Mouse (Mus musculus) heart, adult 8-10 months (tissue): ENCODE measurements at regions not wholly inside any gene's neighbourhood (a gene's known extent, or its start where the extent isn't known, plus 50 kb on each side); places are given as distances from the start of the nearest gene placed in this dataset.

ENCODE experiments used
- DNase-seq: peaks from one replicate; pipeline ENCODE4 v3.0.0; 2022; ENCODE audit warnings: low spot score

DNA sequence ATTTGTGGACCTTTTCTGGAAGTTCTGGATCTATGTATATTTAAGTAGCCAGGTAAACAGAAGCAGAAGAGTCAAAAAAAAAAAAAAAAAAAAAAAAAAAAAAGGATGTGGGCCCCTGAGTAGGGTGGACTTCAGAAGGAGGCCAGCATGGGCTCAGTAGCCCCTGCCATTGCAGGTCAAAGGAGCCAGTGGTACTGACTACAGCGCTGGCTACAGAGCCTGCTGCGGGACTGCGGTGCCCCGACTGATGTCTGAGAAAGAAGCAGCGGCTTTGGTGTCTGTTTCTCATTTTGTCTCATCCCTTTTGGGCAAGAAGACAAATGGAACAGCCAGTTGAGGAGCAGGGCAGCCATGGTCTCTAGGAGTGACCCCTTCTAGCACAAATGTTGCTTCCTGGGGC, 134.9 kb downstream of the Gm4791 start:
- DNase-seq, result no peak

DNA sequence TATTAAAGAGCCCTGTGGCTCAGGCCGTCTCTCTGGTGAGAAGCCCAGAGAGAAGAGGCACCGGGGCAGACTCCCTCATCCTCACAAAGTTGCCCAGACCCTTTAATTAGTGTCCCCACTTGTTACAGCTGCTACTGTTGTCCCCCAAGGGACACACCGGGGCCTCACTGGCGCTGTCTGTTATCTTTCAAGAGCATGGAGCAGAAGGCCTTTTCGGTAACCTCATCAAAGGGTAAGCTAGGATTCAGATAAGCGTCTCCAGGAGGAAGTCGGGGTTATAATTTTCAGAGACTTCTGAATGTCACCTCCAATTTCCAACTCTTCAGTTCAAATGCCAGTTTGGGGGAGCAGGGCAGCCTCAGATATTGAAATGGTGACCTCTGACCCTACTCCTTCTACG, 135.3 kb downstream of the Gm4791 start:
- no peak for DNase-seq

DNA sequence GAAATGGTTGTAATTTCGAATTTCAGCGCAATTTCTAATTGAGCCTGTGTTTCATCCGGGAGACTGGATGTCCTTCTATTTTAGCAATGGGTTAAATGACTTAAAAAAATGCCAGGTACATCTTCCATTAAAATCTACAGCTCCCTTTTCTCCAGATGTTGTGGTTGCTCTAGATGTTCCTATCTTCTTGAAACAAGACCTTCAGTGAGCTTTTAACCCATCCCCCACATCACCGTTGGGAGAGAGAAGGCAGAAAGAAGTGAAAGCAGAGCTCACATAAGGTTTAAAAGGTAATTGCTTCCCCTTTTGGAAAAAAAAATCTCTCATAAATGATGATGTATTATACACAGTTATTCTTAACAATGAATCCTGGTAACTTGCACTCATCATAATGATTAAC, 135.9 kb downstream of the Gm4791 start:
- no peak for DNase-seq

DNA sequence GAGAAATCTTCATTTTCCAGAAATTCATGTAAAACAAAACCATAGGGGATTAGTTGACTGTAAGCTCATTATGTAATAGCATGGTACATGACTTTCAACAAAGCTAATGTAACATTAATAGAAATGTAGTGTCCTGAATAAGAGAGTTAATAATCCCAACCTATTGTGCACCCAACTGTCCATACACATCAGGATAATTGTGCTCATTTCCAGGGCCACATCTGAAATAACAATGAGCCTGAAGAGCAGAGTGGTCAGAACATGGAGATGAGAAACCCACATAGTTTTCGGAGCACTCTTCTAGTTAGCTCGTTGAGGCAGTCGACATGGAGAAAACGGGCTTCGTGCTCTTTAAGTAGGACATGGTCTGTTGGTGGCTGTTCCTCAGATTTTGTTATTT, 138.1 kb downstream of the Gm4791 start:
- no peak for DNase-seq

DNA sequence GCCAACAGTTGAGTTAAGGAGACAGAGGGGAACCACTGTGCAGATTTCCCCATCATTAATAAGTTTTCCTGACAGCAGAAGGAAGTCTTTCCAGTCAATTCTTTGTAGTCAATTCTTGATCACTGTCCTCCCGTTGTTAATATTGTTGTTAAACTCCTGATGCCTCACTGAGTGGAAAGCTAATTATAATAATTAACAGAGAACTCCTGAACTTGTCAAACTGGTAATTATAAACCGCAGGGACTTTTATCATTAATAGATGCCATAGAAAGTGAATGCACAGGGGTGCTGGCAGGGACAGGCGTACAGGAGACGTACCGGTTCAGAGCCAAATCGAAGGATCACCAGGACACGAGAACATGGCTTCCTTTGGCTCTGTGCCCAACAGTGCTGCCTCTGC, 154.9 kb downstream of the Gm4791 start:
- no peak for DNase-seq

DNA sequence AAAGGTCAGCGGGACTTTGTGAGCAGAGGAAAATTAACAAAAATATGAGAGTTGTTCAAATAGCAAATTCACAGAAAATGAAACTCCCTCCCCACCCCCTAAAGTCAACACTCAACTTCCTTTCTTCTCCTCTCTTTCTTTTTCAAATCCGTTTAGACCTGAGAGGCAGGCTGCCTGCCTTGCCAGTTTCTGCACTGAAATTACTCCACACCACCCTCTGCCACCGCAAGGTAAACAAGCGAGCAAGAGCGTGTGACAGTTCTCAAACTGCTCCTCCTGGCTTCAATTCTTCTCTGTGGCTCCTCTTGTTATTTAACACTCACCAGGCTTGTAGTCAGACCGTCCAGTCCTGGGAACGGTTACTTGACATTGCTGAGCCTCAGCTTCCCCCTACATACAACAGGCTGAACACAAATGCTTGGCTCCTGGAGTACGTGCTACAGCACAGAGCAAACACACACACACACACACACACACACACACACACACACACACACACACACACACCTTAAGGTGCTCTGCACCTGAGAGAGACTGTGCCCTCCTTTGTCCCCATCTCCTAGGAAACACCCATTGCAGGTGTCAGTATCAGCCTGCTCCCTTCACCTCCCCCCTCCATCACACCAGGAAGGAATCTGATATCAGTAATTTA, 167.1 kb downstream of the Gm4791 start:
- DNase-seq, result no peak

DNA sequence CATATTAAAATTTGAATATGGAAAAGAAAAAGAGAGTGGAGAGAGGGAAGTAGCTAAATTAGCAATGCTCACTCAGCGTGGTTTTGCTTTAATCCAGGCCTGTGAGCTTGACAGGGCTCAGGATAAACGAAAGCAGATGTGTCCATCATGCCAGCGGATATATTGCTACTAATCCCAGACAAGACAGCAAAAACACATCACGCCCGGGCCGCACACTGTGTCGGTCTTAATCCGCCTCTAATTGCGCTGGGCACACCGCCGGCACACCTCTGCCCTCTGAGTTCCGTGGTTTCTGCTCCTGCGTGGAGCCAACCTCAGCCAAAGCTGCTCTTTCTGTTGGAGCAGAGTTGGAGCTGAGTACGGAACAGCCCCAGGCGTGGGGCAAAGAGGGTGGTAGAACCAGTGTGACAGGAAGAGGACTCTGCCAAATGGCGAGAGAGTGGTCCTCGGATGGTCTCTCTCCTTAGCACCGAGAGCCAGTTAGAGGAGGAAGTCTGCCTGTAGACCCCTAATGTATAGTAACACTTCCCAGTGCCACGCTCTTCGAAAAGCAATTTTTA, 169.2 kb downstream of the Gm4791 start:
- no peak for DNase-seq

DNA sequence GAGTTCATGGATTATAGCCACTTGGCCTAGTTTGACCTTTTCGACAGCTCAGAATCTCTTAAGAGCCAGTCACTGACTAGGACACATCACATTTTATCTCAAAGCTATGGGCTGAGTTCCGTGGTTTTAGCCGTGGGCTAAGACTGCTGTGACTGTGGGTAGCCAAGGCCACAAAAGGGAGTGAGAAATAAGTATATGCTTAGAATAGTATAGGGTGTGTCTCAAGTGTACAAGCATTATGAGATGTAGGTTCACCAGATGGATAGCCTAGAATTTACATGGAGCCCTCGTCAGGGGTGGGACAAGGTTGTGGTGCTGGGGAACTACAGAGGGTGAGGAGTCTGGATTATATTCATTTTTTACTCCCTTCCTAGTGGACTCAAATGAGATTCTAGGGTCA, 177.5 kb downstream of the Gm4791 start:
- no peak for DNase-seq

DNA sequence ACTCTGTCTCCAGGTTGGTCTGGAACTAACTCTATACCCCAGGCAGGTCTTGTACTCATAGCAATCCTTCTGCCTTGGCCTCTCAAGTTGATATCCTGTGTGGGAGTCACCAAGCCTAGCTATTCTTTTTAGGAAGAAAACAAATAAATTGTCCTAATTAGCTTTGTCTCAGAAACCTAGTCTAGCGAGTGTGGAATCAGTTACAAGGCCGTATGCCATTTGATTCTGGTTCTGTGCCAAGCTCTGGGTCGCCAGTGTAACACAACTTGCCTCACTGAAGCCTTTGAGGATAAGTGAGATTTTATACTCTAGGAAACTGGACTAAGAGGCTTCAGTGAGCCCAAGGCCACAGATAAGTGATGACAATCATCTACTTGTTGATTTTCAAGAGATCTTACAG, 219.6 kb downstream of the Gm4791 start:
- no peak for DNase-seq

DNA sequence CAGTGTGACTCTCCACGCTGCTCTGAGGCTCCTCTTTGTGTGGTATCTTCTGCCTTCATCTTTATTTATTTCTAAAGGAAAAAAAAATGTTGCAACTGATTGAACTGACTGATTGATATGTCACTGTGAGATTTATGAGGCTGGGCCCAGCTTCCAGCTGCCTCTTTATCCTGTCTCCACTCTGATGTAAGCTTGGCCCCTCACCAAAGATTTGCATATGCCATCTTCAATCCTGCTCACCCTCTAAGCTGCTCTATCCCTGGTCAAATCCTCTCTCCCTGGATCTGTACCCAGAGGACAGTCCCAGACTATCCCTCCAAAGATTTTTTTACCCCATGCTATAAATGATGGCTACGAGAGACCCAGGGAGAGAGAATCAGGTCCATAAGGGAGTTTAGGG, 225.0 kb downstream of the Gm4791 start:
- DNase-seq, result no peak

DNA sequence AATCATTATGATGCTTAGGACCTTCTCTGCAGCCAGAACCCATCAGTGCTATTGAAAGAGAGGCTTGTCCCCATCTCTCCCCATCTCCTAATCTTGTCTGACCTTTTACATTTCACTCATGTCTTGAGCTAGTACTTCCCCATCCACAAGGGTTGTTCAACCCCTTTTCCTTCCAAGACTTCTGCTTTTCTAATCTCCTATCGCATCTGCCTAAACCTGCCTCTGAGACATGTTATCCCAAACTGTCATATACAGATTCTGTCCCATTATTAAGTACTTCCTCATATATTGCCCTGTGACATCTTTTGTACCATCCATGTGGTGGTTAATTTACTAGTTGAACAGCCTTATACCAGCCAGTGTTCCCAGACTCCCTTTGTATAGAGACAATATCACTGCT, 225.7 kb downstream of the Gm4791 start:
- no peak for DNase-seq

DNA sequence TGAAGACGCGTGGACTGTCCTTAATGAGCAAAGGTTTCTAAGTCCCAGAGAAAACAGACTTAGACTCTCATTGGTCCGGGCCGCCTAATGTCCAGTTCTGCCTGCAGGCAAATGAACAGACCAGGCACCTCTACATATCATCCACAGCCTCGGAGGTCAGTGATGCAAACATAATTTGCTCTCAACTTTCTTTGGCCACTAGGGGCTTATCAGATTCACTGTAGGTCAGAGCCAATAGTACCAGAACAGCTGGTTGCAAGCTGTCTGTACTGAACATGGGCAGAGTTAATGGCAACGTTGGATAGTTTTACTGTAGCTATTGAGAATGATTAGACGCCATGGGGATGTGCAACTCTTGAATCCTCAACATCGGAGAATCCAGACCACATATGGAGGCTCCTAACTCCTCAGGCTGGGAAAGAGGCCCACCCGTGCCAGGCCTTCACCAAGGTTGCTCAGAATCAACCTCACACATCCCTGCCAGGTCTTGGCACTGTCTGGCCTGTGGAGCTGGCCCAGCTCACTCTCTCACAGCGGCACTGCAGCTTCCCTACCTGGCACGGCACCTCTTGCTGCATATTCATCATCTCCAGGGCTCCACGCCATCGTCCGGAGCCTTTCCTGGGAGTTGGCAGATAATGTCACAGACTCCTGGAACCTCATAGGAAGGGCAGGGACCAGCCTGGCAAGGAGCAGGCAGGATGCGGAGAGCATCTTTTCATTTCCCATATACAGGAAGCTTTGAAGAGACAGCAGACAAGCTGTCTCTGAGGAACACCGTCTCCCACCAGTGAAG, 228.1 kb downstream of the Gm4791 start:
- DNase-seq, result no peak

DNA sequence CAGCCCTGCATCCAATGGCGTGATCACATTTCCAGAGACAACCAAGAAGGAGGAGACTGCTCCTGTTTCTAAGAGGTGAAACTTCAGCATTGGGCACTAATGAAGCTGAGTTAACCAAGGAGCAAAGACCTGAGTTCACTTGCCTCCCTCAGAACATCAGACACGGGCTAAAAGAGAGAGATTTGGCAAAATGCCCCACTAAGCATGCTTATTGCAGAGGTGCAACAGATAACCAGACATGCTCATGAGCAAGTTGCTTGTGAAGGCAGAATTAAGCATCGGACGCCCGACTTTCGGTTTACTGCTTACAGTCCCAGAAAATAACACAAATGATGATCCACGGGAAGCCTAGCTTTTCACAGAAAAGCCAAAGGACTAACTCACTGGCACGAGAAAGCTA, 228.8 kb downstream of the Gm4791 start:
- DNase-seq, result no peak

DNA sequence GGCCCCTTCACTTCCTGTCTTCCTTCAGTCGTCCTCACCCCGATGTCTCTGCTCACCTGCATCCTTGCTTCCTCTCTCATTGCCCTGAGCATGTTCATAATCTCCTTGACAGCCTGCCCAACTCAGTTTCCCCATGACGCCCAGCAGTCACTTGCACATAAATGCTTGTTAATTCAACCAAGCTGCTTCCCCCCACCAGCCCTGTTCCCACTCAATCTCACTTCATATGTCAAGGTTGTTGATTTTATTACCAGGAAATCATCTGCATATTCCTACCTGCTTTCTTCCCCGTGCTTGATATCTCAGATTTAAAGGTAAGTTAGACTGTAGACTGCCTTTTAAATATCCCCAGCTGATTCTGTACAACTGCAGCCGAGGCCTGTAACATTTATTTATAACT, 230.2 kb downstream of the Gm4791 start:
- no peak for DNase-seq

DNA sequence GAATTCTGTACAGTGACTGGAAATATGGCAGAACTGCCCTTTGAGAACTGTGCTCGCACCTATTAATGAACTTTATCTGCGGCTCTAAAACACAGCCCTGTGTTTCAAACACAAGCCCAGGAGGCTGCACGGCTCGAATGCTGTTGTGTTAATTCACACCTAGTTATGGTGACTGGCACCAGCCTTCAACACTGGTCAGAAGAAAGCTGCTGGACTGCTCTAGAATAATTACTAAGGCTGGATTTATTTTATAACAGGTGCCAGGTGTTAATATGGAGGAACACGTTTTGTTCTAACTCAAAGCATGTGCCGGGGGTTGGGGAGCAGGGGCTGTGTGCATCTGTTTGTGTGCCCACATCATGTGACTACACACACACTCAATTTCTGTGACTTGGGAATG, 230.8 kb downstream of the Gm4791 start:
- DNase-seq, result no peak

DNA sequence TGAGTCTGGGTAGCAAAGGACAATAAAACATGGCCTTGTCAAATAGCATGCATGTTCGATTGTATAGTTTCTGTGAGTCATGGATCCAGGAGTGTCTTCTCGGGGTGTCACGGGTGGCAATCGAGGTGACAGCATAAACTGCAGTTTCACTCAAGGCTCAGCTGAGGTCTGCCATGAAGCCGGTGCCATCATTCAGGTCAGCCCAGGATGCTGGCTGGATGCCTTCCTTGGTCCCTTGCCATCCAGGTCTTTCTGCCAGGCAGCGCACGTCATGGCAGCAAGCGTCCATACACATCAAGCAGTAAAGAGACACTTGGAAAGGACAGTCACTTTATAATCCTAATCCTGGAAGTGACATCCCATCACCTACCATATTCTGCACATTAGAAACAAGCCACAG, 242.4 kb downstream of the Gm4791 start:
- peak; percentile 36 for DNase-seq

DNA sequence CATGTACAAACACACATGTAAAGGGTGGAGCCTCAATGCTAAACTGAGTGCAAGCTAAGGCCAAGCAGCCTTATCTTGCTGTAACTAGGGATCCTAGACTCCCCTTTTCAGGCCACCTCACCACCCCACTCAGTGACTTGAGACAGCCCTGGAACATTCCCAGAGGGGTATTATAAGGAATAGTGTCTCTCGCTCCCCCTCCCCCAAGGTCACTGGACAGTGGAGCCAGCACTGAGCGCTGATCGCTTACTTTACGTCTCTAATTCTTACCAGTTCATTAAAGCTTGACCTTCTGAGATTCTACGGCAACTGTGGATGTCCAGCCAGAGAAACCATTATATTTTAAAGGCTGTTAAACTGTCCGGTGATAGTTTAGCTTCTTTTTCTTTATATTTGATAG, 243.5 kb downstream of the Gm4791 start:
- no peak for DNase-seq

DNA sequence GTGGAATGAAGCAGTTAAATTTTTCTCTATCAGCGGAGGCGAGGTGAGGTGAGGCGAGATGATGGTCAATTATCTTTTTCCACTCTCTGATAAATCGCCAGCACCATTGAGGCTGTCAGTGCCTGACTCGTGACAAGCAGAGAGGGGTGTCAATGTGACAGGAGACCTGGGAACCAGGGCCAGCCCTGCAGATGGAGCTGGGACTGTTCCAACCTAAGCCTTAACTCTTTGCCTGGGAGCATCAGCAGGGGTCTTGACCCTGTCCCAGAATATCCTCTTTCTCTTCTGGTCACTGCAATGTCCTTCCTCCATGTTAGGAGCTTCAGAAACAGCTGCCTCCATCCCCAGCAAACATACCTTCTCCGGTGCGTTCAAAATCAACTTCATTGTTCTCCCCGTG, 244.0 kb downstream of the Gm4791 start:
- DNase-seq, result no peak

DNA sequence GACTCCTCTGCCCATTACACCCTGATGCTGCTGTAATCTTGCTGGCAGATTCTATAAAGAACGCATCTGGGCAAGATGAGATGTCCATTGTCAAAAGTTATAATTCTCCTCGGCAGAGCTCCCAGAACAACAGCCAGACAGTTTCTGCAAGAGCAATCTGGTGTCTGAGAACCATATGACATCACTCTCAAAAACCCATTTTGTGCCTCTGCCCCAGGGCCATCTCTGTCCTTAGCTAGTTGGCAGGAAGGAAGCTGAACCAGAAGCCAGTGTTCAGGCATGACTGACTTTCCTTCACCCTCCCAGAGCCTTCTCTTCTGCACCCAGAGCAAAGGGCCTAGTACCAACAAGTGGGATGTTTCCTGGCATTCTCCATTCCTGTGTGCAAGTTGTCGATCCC, 250.5 kb downstream of the Gm4791 start:
- no peak for DNase-seq

DNA sequence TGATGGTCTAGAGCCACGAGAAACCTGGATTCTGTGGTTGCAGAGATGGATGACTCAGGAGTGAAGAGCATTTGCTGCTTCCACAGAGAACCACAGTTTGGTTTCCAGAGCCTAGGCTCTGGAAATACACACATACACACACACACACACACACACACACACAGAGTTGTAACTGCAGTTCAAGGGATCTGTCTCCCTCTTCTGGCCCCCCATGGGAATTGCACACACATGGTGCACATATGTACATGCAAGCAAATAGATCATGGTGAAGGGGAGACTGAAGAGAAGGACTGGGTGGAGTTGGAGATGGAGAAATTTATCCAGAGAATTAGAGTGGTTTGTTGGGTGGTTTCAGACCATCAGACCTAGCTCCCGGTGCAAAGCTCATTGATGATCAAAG, 252.6 kb downstream of the Gm4791 start:
- DNase-seq, result no peak

DNA sequence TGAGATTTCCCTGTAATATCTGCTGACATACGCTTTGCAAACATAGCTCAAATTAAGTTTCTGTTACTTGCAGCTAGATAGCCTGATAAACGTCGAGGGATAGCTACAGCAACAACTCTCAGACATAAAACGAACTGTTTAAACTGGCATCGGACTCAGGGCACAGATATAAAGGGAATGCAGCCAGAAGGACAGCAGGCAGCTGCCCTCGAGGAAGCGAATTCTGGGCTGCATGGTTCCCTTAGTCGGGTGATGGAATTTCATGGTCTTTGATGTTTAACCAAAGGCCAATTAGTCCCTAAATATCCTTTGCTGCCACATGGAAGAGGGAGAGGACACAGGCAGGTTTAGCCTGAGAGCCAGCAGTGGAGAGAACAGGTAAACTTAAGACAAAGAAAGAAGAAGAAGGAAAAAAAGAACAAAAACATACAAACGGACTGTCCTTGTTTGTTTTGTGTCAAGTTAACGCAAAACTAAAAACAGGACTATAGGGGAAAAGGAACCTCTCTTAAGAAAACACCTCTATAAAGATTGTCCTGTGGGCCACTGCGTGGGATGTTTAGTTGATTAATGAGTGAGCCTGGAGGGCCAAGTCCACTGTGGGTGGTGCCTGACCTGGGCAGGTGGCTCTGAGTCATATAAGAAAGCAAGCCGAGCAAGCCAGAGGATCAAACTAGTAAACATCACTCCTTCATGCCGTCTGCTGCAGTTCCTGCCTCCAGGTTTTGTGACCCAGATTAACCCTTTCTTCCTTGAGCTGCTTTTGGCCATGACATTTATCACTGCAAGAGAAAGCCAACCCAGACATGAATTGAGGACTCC, 255.5 kb downstream of the Gm4791 start:
- no peak for DNase-seq

DNA sequence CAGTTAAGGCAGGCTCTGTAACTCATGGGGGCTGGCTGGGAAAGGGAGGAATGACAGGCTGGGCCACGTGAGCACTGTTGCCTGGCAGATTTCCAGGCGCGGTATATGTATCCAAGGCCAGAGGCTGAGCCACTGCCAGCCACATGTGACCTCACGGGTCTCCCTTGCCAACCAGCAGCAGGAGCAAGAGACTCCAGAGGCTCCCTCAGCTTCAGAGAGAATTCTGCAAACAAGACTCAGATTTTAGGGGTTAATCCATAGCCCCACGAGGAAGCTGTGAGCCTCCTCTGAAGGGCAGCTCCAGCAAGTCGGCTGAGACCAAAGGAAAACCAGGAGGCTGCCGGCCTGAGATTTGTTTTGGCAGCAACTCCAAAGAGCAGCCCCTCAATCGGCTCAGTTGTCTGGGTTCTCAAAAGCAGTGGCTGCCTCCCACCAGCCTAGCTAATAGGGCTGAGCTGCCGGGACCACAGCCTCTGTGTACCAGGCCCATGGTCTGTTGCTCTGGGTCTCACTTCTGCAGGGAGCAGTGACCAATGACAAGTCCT, 264.0 kb upstream of the Cadm1 start:
- DNase-seq, result peak; percentile 50
